Mouse (Mus musculus): ENCODE results near the gene Actr5. TPM values are rescaled to one million over a fixed set of nuclear protein-coding genes. Genes with fewer than 3 reads are reported as not detected.

Actr5 gene
- 10 to 100 TPM in 1 of 2 experiments, 1 to 10 TPM in 1; 9.7 to 11.7 TPM for total RNA-seq (2021)

GRCm38 (mm10) chr2:158624718-158625222 is at the start of gene Actr5:
Actr5 (plus strand) TSS chr2:158624888.
- intact Hi-C loops (cut with DNase I) = no loop called here
- peak; percentile 82 to 97 for DNase-seq (ENCODE audit: extremely low spot score in 1 of 2, low spot score in 2 of 2)

GRCm38 (mm10) chr2:158579979-158580378 is 44.7 kb upstream of the Actr5 start:
- intact Hi-C loops (cut with DNase I) = no loop called here
- DNase-seq (ENCODE audit: extremely low spot score in 1 of 2, low spot score in 2 of 2) = no peak

GRCm38 (mm10) chr2:158584621-158585358 is 39.9 kb upstream of the Actr5 start:
- intact Hi-C loops (cut with DNase I) = no loop called here
- DNase-seq (ENCODE audit: extremely low spot score in 1 of 2, low spot score in 2 of 2) = no peak

GRCm38 (mm10) chr2:158588524-158589271 is 36.0 kb upstream of the Actr5 start:
- intact Hi-C loops (cut with DNase I) = no loop called here
- DNase-seq (ENCODE audit: extremely low spot score in 1 of 2, low spot score in 2 of 2) = no peak

- DNase-seq (ENCODE audit: extremely low spot score in 1 of 2, low spot score in 2 of 2) = no peak
These were observed 34.2 kb upstream of the Actr5 start for GRCm38 (mm10) chr2:158590495-158590894.

GRCm38 (mm10) chr2:158591286-158591685 is 33.4 kb upstream of the Actr5 start:
- peak in 1 of 2 experiments; percentile 27 for DNase-seq (ENCODE audit: extremely low spot score in 1 of 2, low spot score in 2 of 2)
- intact Hi-C loops (cut with DNase I) = no loop called here

More at GRCm38 (mm10) chr2:158590495-158590894, 34.2 kb upstream of the Actr5 start:
- intact Hi-C loops (cut with DNase I) = no loop called here

GRCm38 (mm10) chr2:158593371-158593770 is 31.3 kb upstream of the Actr5 start:
- intact Hi-C loops (cut with DNase I) = no loop called here
- DNase-seq (ENCODE audit: extremely low spot score in 1 of 2, low spot score in 2 of 2) = no peak

- intact Hi-C loops (cut with DNase I) = no loop called here
These were observed 29.6 kb upstream of the Actr5 start for GRCm38 (mm10) chr2:158595103-158595502.

GRCm38 (mm10) chr2:158595577-158595976 is 29.1 kb upstream of the Actr5 start:
- no peak for DNase-seq (ENCODE audit: extremely low spot score in 1 of 2, low spot score in 2 of 2)
- intact Hi-C loops (cut with DNase I) = no loop called here

More at GRCm38 (mm10) chr2:158595103-158595502, 29.6 kb upstream of the Actr5 start:
- peak; percentile 40 to 42 for DNase-seq (ENCODE audit: extremely low spot score in 1 of 2, low spot score in 2 of 2)

- intact Hi-C loops (cut with DNase I) = no loop called here
- DNase-seq (ENCODE audit: extremely low spot score in 1 of 2, low spot score in 2 of 2) = no peak
These were observed 27.9 kb upstream of the Actr5 start for GRCm38 (mm10) chr2:158596803-158597202.

- no peak for DNase-seq (ENCODE audit: extremely low spot score in 1 of 2, low spot score in 2 of 2)
- intact Hi-C loops (cut with DNase I) = no loop called here
These were observed 24.2 kb upstream of the Actr5 start for GRCm38 (mm10) chr2:158600517-158600916.

GRCm38 (mm10) chr2:158601326-158601725 is 23.4 kb upstream of the Actr5 start:
- intact Hi-C loops (cut with DNase I) = no loop called here

GRCm38 (mm10) chr2:158602663-158603062 is 22.0 kb upstream of the Actr5 start:
- DNase-seq (ENCODE audit: extremely low spot score in 1 of 2, low spot score in 2 of 2) = no peak

More at GRCm38 (mm10) chr2:158601326-158601725, 23.4 kb upstream of the Actr5 start:
- no peak for DNase-seq (ENCODE audit: extremely low spot score in 1 of 2, low spot score in 2 of 2)

GRCm38 (mm10) chr2:158606511-158606964 is 18.1 kb upstream of the Actr5 start:
- intact Hi-C loops (cut with DNase I) = no loop called here
- no peak for DNase-seq (ENCODE audit: extremely low spot score in 1 of 2, low spot score in 2 of 2)

More at GRCm38 (mm10) chr2:158602663-158603062, 22.0 kb upstream of the Actr5 start:
- intact Hi-C loops (cut with DNase I) = no loop called here

GRCm38 (mm10) chr2:158609681-158610080 is 15.0 kb upstream of the Actr5 start:
- no peak for DNase-seq (ENCODE audit: extremely low spot score in 1 of 2, low spot score in 2 of 2)
- intact Hi-C loops (cut with DNase I) = loop anchor here (5.0 kb wide), 1 partner anchor 57 kb away; no protein-coding TSS in a partner anchor

- DNase-seq (ENCODE audit: extremely low spot score in 1 of 2, low spot score in 2 of 2) = peak in 1 of 2 experiments; percentile 58
- intact Hi-C loops (cut with DNase I) = loop anchor here (5.0 kb wide), 1 partner anchor 58 kb away; no protein-coding TSS in a partner anchor
These were observed 14.0 kb upstream of the Actr5 start, which contains the start of gene Slc32a1 for GRCm38 (mm10) chr2:158610488-158611325. Slc32a1 (plus strand) TSS chr2:158610767.

- intact Hi-C loops (cut with DNase I) = loop anchor here (5.0 kb wide), 1 partner anchor 59 kb away; no protein-coding TSS in a partner anchor
These were observed 13.4 kb upstream of the Actr5 start for GRCm38 (mm10) chr2:158611326-158611719.

More at GRCm38 (mm10) chr2:158611326-158611719, 13.4 kb upstream of the Actr5 start:
- DNase-seq (ENCODE audit: extremely low spot score in 1 of 2, low spot score in 2 of 2) = no peak
